Mouse (Mus musculus) brain, embryonic 14.5 days (tissue): ENCODE results near the gene Gm5129.

Experiments used
- CTCF ChIP-seq: fragments of 200-500 bp; IDR thresholded peaks from 2 replicates; pipeline ENCODE4 v1.5.1; 2012; ENCODE audit warnings: inconsistent platforms, mild to moderate bottlenecking, moderate library complexity, borderline replicate concordance; ENCODE audit not compliant: insufficient read depth, insufficient read length; ENCODE audit errors: extremely low read depth
- POLR2A ChIP-seq: fragments of 200-500 bp; IDR thresholded peaks from 2 replicates; pipeline ENCODE4 v1.6.1; 2012; ENCODE audit warnings: mild to moderate bottlenecking, inconsistent platforms, borderline replicate concordance; ENCODE audit not compliant: poor library complexity, insufficient read depth, insufficient read length, severe bottlenecking; ENCODE audit errors: extremely low read depth

GRCm38 (mm10) chr5:29737471-29737870 lies 1.7 kb upstream of the Gm5129 start:
- no peak for TF ChIP-seq POLR2A
- TF ChIP-seq CTCF, result no peak
